Mouse (Mus musculus) stomach, postnatal 0 days (tissue): ENCODE results near the gene Gprc5c. TPM values are rescaled to one million over a fixed set of nuclear protein-coding genes. Genes with fewer than 3 reads are reported as not detected.

Experiments
- ATAC-seq: fragments of 200-750 bp; cut with Nextera tagmentation; 2 replicates; pipeline ENCODE4 v1.8.0; 2017; ENCODE audit not compliant: low FRiP score, low TSS enrichment
- DNase-seq: peaks from one replicate; pipeline ENCODE4 v3.0.0-alpha.2; 2016; ENCODE audit warnings: low spot score
- H3K27ac ChIP-seq: fragments of 300-500 bp; sonication (generic); replicated peaks from 2 replicates; pipeline ENCODE4 v1.5.1; 2014; ENCODE audit warnings: mild to moderate bottlenecking, control low read depth
- H3K27me3 ChIP-seq: fragments of 300-500 bp; sonication (generic); 2 replicates; pipeline ENCODE4 v1.6.1; 2014; ENCODE audit warnings: low read length; ENCODE audit not compliant: control insufficient read depth, insufficient read depth
- H3K36me3 ChIP-seq: fragments of 300-500 bp; sonication (generic); 2 replicates; pipeline ENCODE4 v1.6.1; 2014; ENCODE audit warnings: low read length, mixed read lengths; ENCODE audit not compliant: control insufficient read depth, insufficient read depth
- H3K4me1 ChIP-seq: fragments of 300-500 bp; sonication (generic); replicated peaks from 2 replicates; pipeline ENCODE4 v1.6.1; 2014; ENCODE audit warnings: antibody characterized with exemption; ENCODE audit not compliant: control insufficient read depth, insufficient read depth
- H3K4me2 ChIP-seq: fragments of 300-500 bp; sonication (generic); replicated peaks from 2 replicates; pipeline ENCODE4 v1.6.1; 2014; ENCODE audit warnings: low read depth, mild to moderate bottlenecking, control low read depth, moderate library complexity
- H3K4me3 ChIP-seq: fragments of 300-500 bp; sonication (generic); 2 replicates; pipeline ENCODE4 v1.5.1; 2014; ENCODE audit warnings: low read depth, low read length, control low read depth
- H3K9ac ChIP-seq: fragments of 300-500 bp; sonication (generic); 2 replicates; pipeline ENCODE4 v1.6.1; 2014; ENCODE audit warnings: mild to moderate bottlenecking, low read length, control low read depth, mixed read lengths
- H3K9me3 ChIP-seq: fragments of 300-500 bp; sonication (generic); 2 replicates; pipeline ENCODE4 v1.6.1; 2016; ENCODE audit warnings: low read length; ENCODE audit not compliant: control insufficient read depth
- CTCF ChIP-seq: IDR thresholded peaks from 2 replicates; pipeline ENCODE4 v1.5.1; 2016; ENCODE audit warnings: antibody characterized with exemption, low read depth, mild to moderate bottlenecking, moderate library complexity
- EP300 ChIP-seq: optimal IDR thresholded peaks from 2 replicates; pipeline ENCODE3; 2016; ENCODE audit warnings: antibody characterized with exemption
- WGBS: fragments of 180-500 bp; shearing (Covaris S2); extraction: QIAGEN DNeasy Blood & Tissue Kit; methylation state at CpG from one replicate; pipeline ENCODE4 v1.1.7; 2014; 5-methylcytosine and 5-hydroxymethylcytosine counted together
- polyA plus RNA-seq: library from polyadenylated mRNA; unstranded; fragments of >200 nt; fragmentation: Nextera tagmentation; extraction: Ambion mirVana; gene quantifications from 2 replicates; pipeline ENCODE4 v1.2.1, GENCODE M21; 2015

Gprc5c gene
- polyA plus RNA-seq, 1 experiment from 2014 or later, result 11.2 TPM

DNA sequence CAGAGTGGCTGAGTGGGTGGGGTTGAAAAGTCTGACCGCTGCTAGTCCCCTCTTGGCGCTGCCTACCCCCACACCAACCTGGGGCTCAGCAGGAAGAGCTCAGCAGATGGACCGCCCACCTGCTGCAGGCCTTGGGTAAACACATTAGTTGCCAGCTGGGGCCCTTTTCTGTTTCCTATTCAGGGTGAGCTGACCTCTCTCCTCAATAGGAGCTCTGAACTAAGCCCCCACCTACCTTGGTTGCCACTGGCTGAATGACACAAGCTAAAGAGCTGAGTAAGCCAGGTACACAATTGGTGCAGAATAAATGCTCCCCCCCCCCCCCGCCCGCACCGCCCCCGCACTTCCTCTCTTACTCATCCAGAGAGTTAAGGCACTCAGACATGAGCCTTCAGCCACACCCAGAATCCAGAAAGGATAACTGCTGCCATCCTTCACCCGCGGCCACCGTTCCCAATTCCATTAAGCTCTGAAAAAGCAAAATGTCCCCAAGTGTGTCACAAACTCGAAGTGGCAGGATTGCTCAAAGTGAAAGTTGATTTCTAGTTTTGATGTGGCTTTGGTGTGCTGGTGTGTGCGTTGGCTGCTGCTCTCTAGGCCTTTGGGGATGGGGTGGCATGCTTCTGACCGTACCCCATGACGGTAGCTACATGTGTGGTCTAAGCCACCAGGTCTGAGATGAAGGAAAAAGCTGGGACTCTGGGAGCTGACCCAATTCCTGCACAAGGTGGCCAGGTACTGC is 43.1 kb upstream of the Gprc5c start:
- no peaks in the 10 kb centered on the region for H3K27me3 ChIP-seq
- H3K9ac ChIP-seq, result no peak overlapping the region
- no peaks in the 10 kb centered on the region for H3K4me1 ChIP-seq
- no peaks in the 10 kb centered on the region for H3K36me3 ChIP-seq
- no peak overlapping the region for H3K4me2 ChIP-seq
- no peak overlapping the region for H3K27ac ChIP-seq
- DNase-seq (peak; percentile 62), ATAC-seq (peak; percentile 59; the same call in 1 of the 2 replicates)
- no peaks in the 10 kb centered on the region for H3K9me3 ChIP-seq
- 29% methylated on average over 12 of the region's 14 CpGs for WGBS
- H3K4me3 ChIP-seq, result no peak overlapping the region
- TF ChIP-seq EP300 (no peak), CTCF (no peak)

DNA sequence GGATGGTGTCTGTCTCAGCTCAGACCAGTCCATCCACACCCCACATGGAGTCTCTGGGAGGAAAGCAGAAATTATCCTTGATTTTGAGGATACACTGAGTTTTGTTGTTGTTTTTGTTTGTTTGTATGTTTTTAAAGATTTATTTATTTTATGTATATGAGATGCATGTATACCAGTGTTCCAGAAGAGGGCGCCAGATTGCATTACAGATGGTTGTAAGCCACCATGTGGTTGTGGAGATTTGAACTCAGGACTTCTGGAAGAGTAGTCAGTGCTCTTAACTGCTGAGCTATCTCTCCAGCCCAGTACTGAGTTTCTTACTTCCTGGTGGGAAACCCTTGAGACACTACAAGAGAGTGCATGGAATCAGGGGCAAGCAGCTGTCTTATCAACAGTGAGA is 41.6 kb upstream of the Gprc5c start:
- no peak for DNase-seq

DNA sequence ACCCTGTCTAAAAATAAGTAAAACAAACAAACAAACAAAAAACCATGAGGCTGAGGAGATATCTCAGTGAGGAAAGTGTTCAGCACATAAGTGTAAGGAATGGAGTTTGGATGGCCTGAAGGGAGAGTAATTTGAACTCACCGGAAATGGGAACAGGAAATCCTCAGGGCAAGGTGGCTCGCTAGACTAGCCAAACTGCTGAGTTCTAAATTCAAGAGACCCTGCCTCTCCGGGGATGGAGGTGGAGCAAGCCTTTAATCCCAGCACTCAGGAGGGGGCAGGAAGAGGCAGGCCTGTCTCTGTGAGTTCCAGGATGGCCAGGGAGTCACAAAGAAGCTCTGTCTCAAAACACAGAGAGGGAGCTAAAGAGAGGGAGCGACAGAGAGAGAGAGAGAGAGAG is 40.6 kb upstream of the Gprc5c start:
- Histone ChIP-seq H3K27ac (no peak overlapping the region), H3K36me3 (no peaks in the 10 kb centered on the region), H3K4me1 (no peaks in the 10 kb centered on the region), H3K27me3 (no peaks in the 10 kb centered on the region), H3K9me3 (no peaks in the 10 kb centered on the region), H3K4me3 (no peak overlapping the region), H3K9ac (no peak overlapping the region), H3K4me2 (no peak overlapping the region)
- TF ChIP-seq CTCF (no peak), EP300 (no peak)
- ATAC-seq, result no peak
- DNase-seq, result no peak
- WGBS, result 32% methylated on average over 4 of the region's 4 CpGs

More for the DNA sequence above, 41.6 kb upstream of the Gprc5c start:
- Histone ChIP-seq H3K9ac (no peak overlapping the region), H3K36me3 (no peaks in the 10 kb centered on the region), H3K4me2 (no peak overlapping the region), H3K27ac (no peak overlapping the region), H3K9me3 (no peaks in the 10 kb centered on the region), H3K4me1 (no peaks in the 10 kb centered on the region), H3K4me3 (no peak overlapping the region), H3K27me3 (no peaks in the 10 kb centered on the region)
- no peak for ATAC-seq
- TF ChIP-seq CTCF, result peak; percentile 52
- TF ChIP-seq EP300, result no peak
- WGBS, result 93% methylated on average over 1 of the region's 1 CpGs

DNA sequence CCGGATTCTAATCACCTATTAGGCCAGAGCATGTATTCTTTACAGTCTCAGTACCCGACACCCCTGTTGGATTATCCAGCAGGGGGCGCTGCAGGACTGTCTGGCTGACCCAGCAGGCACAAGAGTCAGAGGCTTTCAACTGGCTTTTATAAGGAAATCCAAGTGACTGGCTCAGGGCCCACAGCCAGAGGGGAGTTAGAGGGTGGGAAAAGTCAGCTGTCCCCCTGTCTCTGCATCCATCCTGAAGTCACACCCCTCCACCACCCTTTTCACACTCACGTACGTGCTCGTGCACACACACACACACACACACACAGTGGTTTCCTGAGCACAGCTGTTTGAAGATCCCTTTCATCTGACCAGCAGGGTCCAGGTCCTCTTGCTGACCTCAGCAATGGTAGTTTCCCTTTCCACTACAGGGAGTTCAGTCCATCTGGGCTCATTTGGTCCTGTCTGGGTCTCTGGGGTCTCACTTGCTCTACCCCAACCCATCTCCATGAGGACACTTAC is 38.2 kb upstream of the Gprc5c start:
- ATAC-seq, result peak; percentile 69
- no peak overlapping the region for H3K4me2 ChIP-seq
- TF ChIP-seq CTCF (peak; percentile 98), EP300 (no peak)
- H3K36me3 ChIP-seq, result no peaks in the 10 kb centered on the region
- H3K27ac ChIP-seq, result no peak overlapping the region
- no peaks in the 10 kb centered on the region for H3K27me3 ChIP-seq
- no peak overlapping the region for H3K9ac ChIP-seq
- H3K4me3 ChIP-seq, result no peak overlapping the region
- WGBS, result 9% methylated on average over 6 of the region's 6 CpGs
- no peaks in the 10 kb centered on the region for H3K9me3 ChIP-seq
- H3K4me1 ChIP-seq, result no peaks in the 10 kb centered on the region
- DNase-seq, result peak; percentile 93

DNA sequence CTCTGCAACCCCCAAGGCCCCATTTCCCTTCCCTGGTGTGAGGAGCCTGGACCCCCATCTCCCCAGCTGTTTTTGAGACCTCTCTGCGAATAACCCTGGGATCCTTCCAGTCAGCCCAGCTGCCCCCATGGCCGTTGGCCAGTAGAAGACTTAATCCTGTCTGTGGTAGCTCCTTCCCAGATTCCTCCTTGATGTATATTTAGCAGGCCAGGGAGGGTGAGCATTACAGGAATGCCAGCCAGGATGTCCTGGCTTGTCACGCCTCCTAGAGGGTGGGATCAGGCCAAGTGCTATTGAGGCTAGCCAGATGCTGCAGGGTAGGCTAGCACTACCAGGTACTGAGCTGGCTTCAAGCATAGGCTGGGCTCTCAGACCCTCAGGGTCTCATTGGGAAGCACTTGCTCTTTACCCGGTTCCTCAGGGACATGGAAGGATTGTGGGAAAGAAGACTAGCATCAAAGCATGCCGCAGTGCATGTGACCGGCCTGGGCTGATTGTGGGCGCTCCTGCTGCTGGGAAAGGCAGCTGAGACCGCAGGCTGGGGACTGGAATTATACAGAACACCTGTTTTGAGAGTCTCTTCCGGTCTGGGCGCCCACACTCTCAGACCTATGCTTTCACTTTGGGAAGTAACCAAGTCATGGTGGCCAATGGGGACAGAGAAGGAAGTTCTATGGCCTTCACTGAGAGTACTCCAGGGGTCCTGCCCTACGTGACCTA is 35.9 kb upstream of the Gprc5c start:
- Histone ChIP-seq H3K4me3 (no peak overlapping the region), H3K4me1 (no peaks in the 10 kb centered on the region), H3K27ac (no peak overlapping the region), H3K9me3 (no peaks in the 10 kb centered on the region), H3K27me3 (no peaks in the 10 kb centered on the region), H3K36me3 (no peaks in the 10 kb centered on the region), H3K9ac (no peak overlapping the region), H3K4me2 (no peak overlapping the region)
- ATAC-seq (no peak), DNase-seq (no peak)
- 65% methylated on average over 11 of the region's 11 CpGs for WGBS
- TF ChIP-seq CTCF, result 0 out of 2 replicates have a peak, but pooled peaks have one; percentile 4
- TF ChIP-seq EP300, result no peak

DNA sequence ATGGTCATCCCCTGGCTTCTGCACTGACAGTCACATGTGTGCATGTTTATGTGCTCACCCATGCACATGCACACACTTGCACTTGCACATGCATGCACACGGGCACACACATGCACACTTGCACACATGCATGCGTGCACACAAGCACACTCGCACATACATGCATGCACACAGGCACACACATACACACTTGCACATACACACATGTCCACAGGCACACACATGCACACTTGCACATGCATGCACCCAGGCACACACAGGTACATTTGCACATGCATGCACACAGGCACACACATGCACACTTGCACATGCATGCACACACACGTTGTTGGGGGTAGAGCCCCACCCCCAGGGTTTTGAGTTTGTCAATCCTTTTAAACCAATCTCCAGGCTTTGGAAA is 34.0 kb upstream of the Gprc5c start:
- no peak overlapping the region for H3K9ac ChIP-seq
- 88% methylated on average over 4 of the region's 4 CpGs for WGBS
- no peaks in the 10 kb centered on the region for H3K9me3 ChIP-seq
- no peak for ATAC-seq
- DNase-seq, result no peak
- H3K4me1 ChIP-seq, result no peaks in the 10 kb centered on the region
- no peak overlapping the region for H3K27ac ChIP-seq
- no peaks in the 10 kb centered on the region for H3K27me3 ChIP-seq
- H3K4me3 ChIP-seq, result no peak overlapping the region
- no peak overlapping the region for H3K4me2 ChIP-seq
- TF ChIP-seq CTCF, result no peak
- TF ChIP-seq EP300, result no peak
- H3K36me3 ChIP-seq, result no peaks in the 10 kb centered on the region
